Mouse (Mus musculus): ENCODE measurements at regions not wholly inside any gene's neighbourhood (a gene's known extent, or its start where the extent isn't known, plus 50 kb on each side); places are given as distances from the start of the nearest gene placed in this dataset.

DNA sequence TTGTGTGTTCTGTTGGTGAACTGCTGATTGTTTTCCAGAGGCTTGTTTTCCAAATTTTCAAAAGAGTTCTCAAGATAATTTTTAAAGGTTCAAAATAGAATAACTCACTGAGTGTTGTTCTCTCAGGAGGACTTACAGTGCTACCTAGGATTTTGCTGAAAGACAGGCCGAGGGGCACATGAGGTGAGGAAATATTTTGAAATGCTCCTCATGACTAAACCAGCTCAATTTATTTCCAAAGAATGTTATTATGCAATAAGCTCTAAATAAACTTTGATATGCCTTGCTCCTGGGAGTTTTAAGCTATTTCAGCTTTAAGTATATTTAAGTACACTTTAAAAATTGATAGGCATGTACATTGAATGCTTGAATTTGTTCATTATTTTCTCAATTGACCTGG lies 951.0 kb downstream of the 1190002N15Rik start:
- TF ChIP-seq CTCF (IDR thresholded peaks at IDR 0.05) (no peak), EP300 (IDR thresholded peaks at IDR 0.05) (no peak)

All from lung, postnatal 0 days (tissue).